Mouse (Mus musculus) G1E (cell line): ENCODE measurements around the gene Smoc1. TPM values are rescaled to one million over a fixed set of nuclear protein-coding genes. Genes with fewer than 3 reads are reported as not detected.

Experiments
- ATAC-seq: 2 replicates; pipeline ENCODE4 v1.8.0; 2016; ENCODE audit warnings: mild to moderate bottlenecking; ENCODE audit not compliant: insufficient number of reproducible peaks, poor library complexity, low FRiP score, severe bottlenecking; ENCODE audit errors: extremely low read depth
- DNase-seq: peaks from one replicate; pipeline ENCODE4 v3.0.0; 2012; ENCODE audit warnings: low spot score
- H3K27me3 ChIP-seq: 2 replicates; pipeline ENCODE4 v1.6.1; 2012; ENCODE audit warnings: mild to moderate bottlenecking, low read length, inconsistent platforms; ENCODE audit not compliant: insufficient read depth
- H3K36me3 ChIP-seq: replicated peaks from 2 replicates; pipeline ENCODE3; 2012; ENCODE audit warnings: mild to moderate bottlenecking, inconsistent platforms
- H3K4me1 ChIP-seq: 2 replicates; pipeline ENCODE4 v1.6.1; 2012; ENCODE audit warnings: low read depth, low read length, inconsistent platforms, mixed read lengths; ENCODE audit not compliant: insufficient read depth
- H3K4me3 ChIP-seq: 2 replicates; pipeline ENCODE4 v1.5.1; 2012; ENCODE audit warnings: low read depth, mild to moderate bottlenecking, inconsistent platforms, low read length, moderate library complexity, mixed read lengths
- H3K9me3 ChIP-seq: replicated peaks from 2 replicates; pipeline ENCODE4 v1.6.1; 2012; ENCODE audit warnings: inconsistent platforms
- CTCF ChIP-seq: IDR thresholded peaks from 2 replicates; pipeline ENCODE4 v1.5.1; 2012; ENCODE audit warnings: low read depth, low read length, inconsistent platforms, mixed read lengths
- GATA1 ChIP-seq: IDR thresholded peaks from 2 replicates; pipeline ENCODE4 v1.6.1; 2012; ENCODE audit warnings: borderline replicate concordance, low read length, inconsistent platforms, mixed read lengths
- GATA2 ChIP-seq: IDR thresholded peaks from 2 replicates; pipeline ENCODE4 v1.6.1; 2012; ENCODE audit warnings: low read depth, low read length, inconsistent platforms, borderline replicate concordance
- POLR2AphosphoS5 ChIP-seq: IDR thresholded peaks from 2 replicates; pipeline ENCODE4 v1.6.1; 2012; ENCODE audit warnings: low read depth, low read length, inconsistent platforms; ENCODE audit not compliant: insufficient replicate concordance
- TAL1 ChIP-seq: conservative IDR thresholded peaks from 2 replicates; pipeline ENCODE4 v1.6.1; 2012; ENCODE audit warnings: low read depth, low read length, inconsistent platforms, mixed read lengths
- polyA plus RNA-seq: library from polyadenylated mRNA; stranded (reverse); fragments of >175 nt; gene quantifications from 2 replicates; pipeline ENCODE4 v1.2.3, GENCODE M21; 2012
- total RNA-seq, 2 experiments: library from RNA; stranded (forward) in 1 of 2; stranded (reverse) in 1 of 2; fragments of 200-1000 nt in 1 of 2; fragments of >200 nt in 1 of 2; fragmentation: Nextera tagmentation in 1 of 2; gene quantifications; 2 replicates each; pipeline ENCODE4 v1.2.3; 2014 to 2017

Gene Smoc1
- total and polyA plus RNA-seq, 3 experiments: 10.6 to 36.3 (median 28.1) TPM

GRCm38 (mm10) chr12:81173893-81174292 lies 147.3 kb downstream of the Smoc1 start:
- ATAC-seq: no peak
- Histone ChIP-seq H3K36me3 (peaks cover 80% of the 10 kb centered on the region), H3K9me3 (no peaks in the 10 kb centered on the region), H3K27me3 (no peaks in the 10 kb centered on the region), H3K4me1 (no peaks in the 10 kb centered on the region), H3K4me3 (no peak overlapping the region)
- TF ChIP-seq GATA1: no peak
- TF ChIP-seq CTCF: no peak
- TF ChIP-seq POLR2AphosphoS5: no peak
- TF ChIP-seq TAL1: no peak
- TF ChIP-seq GATA2: no peak
- DNase-seq: no peak

- ATAC-seq (no peak), DNase-seq (no peak)
- no peaks in the 10 kb centered on the region for H3K4me1 ChIP-seq
- peaks cover 80% of the 10 kb centered on the region for H3K36me3 ChIP-seq
- no peak for TF ChIP-seq POLR2AphosphoS5
- TF ChIP-seq GATA2: no peak
- no peak for TF ChIP-seq CTCF
- TF ChIP-seq TAL1: no peak
- TF ChIP-seq GATA1: no peak
- no peaks in the 10 kb centered on the region for H3K9me3 ChIP-seq
- H3K4me3 ChIP-seq: no peak overlapping the region
- H3K27me3 ChIP-seq: no peaks in the 10 kb centered on the region
Observed at GRCm38 (mm10) chr12:81175252-81175651, 148.6 kb downstream of the Smoc1 start.

- H3K27me3 ChIP-seq: no peaks in the 10 kb centered on the region
- ATAC-seq: no peak
- no peaks in the 10 kb centered on the region for H3K4me1 ChIP-seq
- DNase-seq: peak; percentile 72
- TF ChIP-seq CTCF (peak; percentile 92), TAL1 (no peak)
- peaks cover 86% of the 10 kb centered on the region for H3K36me3 ChIP-seq
- H3K4me3 ChIP-seq: no peak overlapping the region
- no peaks in the 10 kb centered on the region for H3K9me3 ChIP-seq
Observed at GRCm38 (mm10) chr12:81182073-81182472, 155.5 kb downstream of the Smoc1 start.

- H3K36me3 ChIP-seq: peaks cover 67% of the 10 kb centered on the region
- DNase-seq: no peak
- no peak for TF ChIP-seq GATA2
- no peak for TF ChIP-seq CTCF
- TF ChIP-seq TAL1: no peak
- no peak for TF ChIP-seq GATA1
- TF ChIP-seq POLR2AphosphoS5: no peak
Observed at GRCm38 (mm10) chr12:81184967-81185366, 158.4 kb downstream of the Smoc1 start.

GRCm38 (mm10) chr12:81186081-81186480 lies 159.5 kb downstream of the Smoc1 start:
- Histone ChIP-seq H3K9me3 (no peaks in the 10 kb centered on the region), H3K4me3 (no peak overlapping the region), H3K36me3 (peaks cover 56% of the 10 kb centered on the region), H3K4me1 (no peaks in the 10 kb centered on the region), H3K27me3 (peaks cover 14% of the 10 kb centered on the region)
- DNase-seq (no peak), ATAC-seq (no peak)
- TF ChIP-seq POLR2AphosphoS5: no peak
- no peak for TF ChIP-seq CTCF
- no peak for TF ChIP-seq GATA1
- no peak for TF ChIP-seq TAL1
- TF ChIP-seq GATA2: no peak

More at GRCm38 (mm10) chr12:81184967-81185366, 158.4 kb downstream of the Smoc1 start:
- Histone ChIP-seq H3K4me3 (no peak overlapping the region), H3K4me1 (no peaks in the 10 kb centered on the region), H3K9me3 (no peaks in the 10 kb centered on the region), H3K27me3 (peaks cover 7% of the 10 kb centered on the region)
- no peak for ATAC-seq

- DNase-seq (no peak), ATAC-seq (no peak)
- peaks cover 14% of the 10 kb centered on the region for H3K27me3 ChIP-seq
- TF ChIP-seq GATA2: no peak
- no peak for TF ChIP-seq TAL1
- no peak for TF ChIP-seq CTCF
- TF ChIP-seq GATA1: no peak
- no peak for TF ChIP-seq POLR2AphosphoS5
- no peaks in the 10 kb centered on the region for H3K9me3 ChIP-seq
- no peaks in the 10 kb centered on the region for H3K4me1 ChIP-seq
- peaks cover 50% of the 10 kb centered on the region for H3K36me3 ChIP-seq
- H3K4me3 ChIP-seq: no peak overlapping the region
Observed at GRCm38 (mm10) chr12:81186668-81187067, 160.1 kb downstream of the Smoc1 start.
